Comparison of ENCODE assay signal across 2 mouse cellular contexts in genomic region chr2:119165401-119165800, GRCm38 (mm10).
A peak's percentile ranks its signal among the peaks of the same experiment; 100 is the strongest.
TF ChIP-seq lines count a peak whose summit lies in the region.

No protein-coding gene starts in this region.

TF ChIP-seq in CH12.LX, 34 proteins besides CTCF, POLR2A, EP300 and RAD21:
- no peak for TF ChIP-seq BHLHE40 (IDR thresholded peaks at IDR 0.05; ENCODE audit: low read depth, low read length)
- TF ChIP-seq MXI1 (IDR thresholded peaks at IDR 0.05; ENCODE audit: low read depth, low read length): no peak
- TF ChIP-seq MAFK (IDR thresholded peaks at IDR 0.05; ENCODE audit: insufficient replicate concordance, low read length): no peak
- no peak for TF ChIP-seq HCFC1 (IDR thresholded peaks at IDR 0.05; ENCODE audit: low read depth, low read length)
- TF ChIP-seq IRF4 (IDR thresholded peaks at IDR 0.05; ENCODE audit: low read depth, low read length): no peak
- peak; percentile 32 for TF ChIP-seq SMC3 (IDR thresholded peaks at IDR 0.05; ENCODE audit: low read depth, low read length)
- TF ChIP-seq ZNF384 (IDR thresholded peaks at IDR 0.05; ENCODE audit: low read depth, low read length): no peak

TF ChIP-seq in MEL, 35 proteins besides CTCF, POLR2A, EP300 and RAD21:
- TF ChIP-seq SMC3 (IDR thresholded peaks at IDR 0.05; ENCODE audit: low read depth, low read length): peak; percentile 40
- no peak for TF ChIP-seq ZMIZ1 (IDR thresholded peaks at IDR 0.05; ENCODE audit: low read depth, low read length)
